Mouse (Mus musculus): Measurements from ENCODE around the gene Cxcr4. TPM values are rescaled to one million over a fixed set of nuclear protein-coding genes. Genes with fewer than 3 reads are reported as not detected.

Cxcr4 gene
- polyA plus RNA-seq, 1 experiment from 2014 or later, result 23.3 TPM

GRCm38 (mm10) chr1:128549442-128549841 lies 42.7 kb downstream of the Cxcr4 start:
- no peak for DNase-seq (ENCODE audit: low spot score)
- Histone ChIP-seq H3K27ac (ENCODE audit: low read depth, low read length) (no peak overlapping the region), H3K9me3 (ENCODE audit: control insufficient read depth, low read length) (no peaks in the 10 kb centered on the region), H3K4me3 (ENCODE audit: low read depth, low read length) (no peak overlapping the region), H3K36me3 (ENCODE audit: control insufficient read depth, insufficient read depth, low read length) (no peaks in the 10 kb centered on the region), H3K4me1 (replicated peaks; ENCODE audit: control insufficient read depth, insufficient read depth, low read length) (no peaks in the 10 kb centered on the region), H3K27me3 (ENCODE audit: control insufficient read depth, insufficient read depth, low read length) (no peaks in the 10 kb centered on the region), H3K9ac (ENCODE audit: low read depth, low read length) (no peak overlapping the region), H3K4me2 (replicated peaks; ENCODE audit: low read depth, low read length) (no peak overlapping the region)
- ATAC-seq (ENCODE audit: low FRiP score), result no peak
- 70% methylated on average over 5 of the region's 5 CpGs for WGBS

GRCm38 (mm10) chr1:128549007-128549406 lies 43.1 kb downstream of the Cxcr4 start:
- ATAC-seq (ENCODE audit: low FRiP score), result no peak
- no peak for DNase-seq (ENCODE audit: low spot score)
- 68% methylated on average over 3 of the region's 3 CpGs for WGBS

GRCm38 (mm10) chr1:128548220-128548998 lies 43.7 kb downstream of the Cxcr4 start:
- Histone ChIP-seq H3K36me3 (ENCODE audit: control insufficient read depth, insufficient read depth, low read length) (no peaks in the 10 kb centered on the region), H3K4me1 (replicated peaks; ENCODE audit: control insufficient read depth, insufficient read depth, low read length) (no peaks in the 10 kb centered on the region), H3K4me3 (ENCODE audit: low read depth, low read length) (no peak overlapping the region), H3K9me3 (ENCODE audit: control insufficient read depth, low read length) (no peaks in the 10 kb centered on the region), H3K27me3 (ENCODE audit: control insufficient read depth, insufficient read depth, low read length) (no peaks in the 10 kb centered on the region), H3K4me2 (replicated peaks; ENCODE audit: low read depth, low read length) (no peak overlapping the region), H3K27ac (ENCODE audit: low read depth, low read length) (no peak overlapping the region), H3K9ac (ENCODE audit: low read depth, low read length) (no peak overlapping the region)
- DNase-seq (ENCODE audit: low spot score) (no peak), ATAC-seq (ENCODE audit: low FRiP score) (no peak)
- 92% methylated on average over 5 of the region's 5 CpGs for WGBS

More at GRCm38 (mm10) chr1:128549007-128549406, 43.1 kb downstream of the Cxcr4 start:
- no peaks in the 10 kb centered on the region for H3K4me1 ChIP-seq (replicated peaks; ENCODE audit: control insufficient read depth, insufficient read depth, low read length)
- no peak overlapping the region for H3K4me3 ChIP-seq (ENCODE audit: low read depth, low read length)
- no peaks in the 10 kb centered on the region for H3K36me3 ChIP-seq (ENCODE audit: control insufficient read depth, insufficient read depth, low read length)
- no peak overlapping the region for H3K4me2 ChIP-seq (replicated peaks; ENCODE audit: low read depth, low read length)
- H3K9ac ChIP-seq (ENCODE audit: low read depth, low read length), result no peak overlapping the region
- H3K27me3 ChIP-seq (ENCODE audit: control insufficient read depth, insufficient read depth, low read length), result no peaks in the 10 kb centered on the region
- no peaks in the 10 kb centered on the region for H3K9me3 ChIP-seq (ENCODE audit: control insufficient read depth, low read length)
- H3K27ac ChIP-seq (ENCODE audit: low read depth, low read length), result no peak overlapping the region

GRCm38 (mm10) chr1:128545672-128546071 lies 46.4 kb downstream of the Cxcr4 start:
- H3K4me3 ChIP-seq (ENCODE audit: low read depth, low read length), result no peak overlapping the region
- H3K9me3 ChIP-seq (ENCODE audit: control insufficient read depth, low read length), result no peaks in the 10 kb centered on the region
- H3K4me2 ChIP-seq (replicated peaks; ENCODE audit: low read depth, low read length), result no peak overlapping the region
- no peaks in the 10 kb centered on the region for H3K4me1 ChIP-seq (replicated peaks; ENCODE audit: control insufficient read depth, insufficient read depth, low read length)
- H3K27me3 ChIP-seq (ENCODE audit: control insufficient read depth, insufficient read depth, low read length), result no peaks in the 10 kb centered on the region
- H3K36me3 ChIP-seq (ENCODE audit: control insufficient read depth, insufficient read depth, low read length), result no peaks in the 10 kb centered on the region
- no peak for DNase-seq (ENCODE audit: low spot score)
- no peak overlapping the region for H3K27ac ChIP-seq (ENCODE audit: low read depth, low read length)
- WGBS, result 63% methylated on average over 6 of the region's 6 CpGs
- no peak overlapping the region for H3K9ac ChIP-seq (ENCODE audit: low read depth, low read length)
- no peak for ATAC-seq (ENCODE audit: low FRiP score)

GRCm38 (mm10) chr1:128543137-128543536 lies 49.0 kb downstream of the Cxcr4 start:
- H3K4me1 ChIP-seq (replicated peaks; ENCODE audit: control insufficient read depth, insufficient read depth, low read length), result no peaks in the 10 kb centered on the region
- 83% methylated on average over 2 of the region's 2 CpGs for WGBS
- no peaks in the 10 kb centered on the region for H3K9me3 ChIP-seq (ENCODE audit: control insufficient read depth, low read length)
- ATAC-seq (ENCODE audit: low FRiP score) (no peak), DNase-seq (ENCODE audit: low spot score) (no peak)
- H3K4me3 ChIP-seq (ENCODE audit: low read depth, low read length), result no peak overlapping the region
- no peak overlapping the region for H3K4me2 ChIP-seq (replicated peaks; ENCODE audit: low read depth, low read length)
- H3K27ac ChIP-seq (ENCODE audit: low read depth, low read length), result no peak overlapping the region
- H3K27me3 ChIP-seq (ENCODE audit: control insufficient read depth, insufficient read depth, low read length), result no peaks in the 10 kb centered on the region
- H3K36me3 ChIP-seq (ENCODE audit: control insufficient read depth, insufficient read depth, low read length), result no peaks in the 10 kb centered on the region
- no peak overlapping the region for H3K9ac ChIP-seq (ENCODE audit: low read depth, low read length)

GRCm38 (mm10) chr1:128542555-128542954 lies 49.5 kb downstream of the Cxcr4 start:
- no peak overlapping the region for H3K4me2 ChIP-seq (replicated peaks; ENCODE audit: low read depth, low read length)
- no peaks in the 10 kb centered on the region for H3K27me3 ChIP-seq (ENCODE audit: control insufficient read depth, insufficient read depth, low read length)
- ATAC-seq (ENCODE audit: low FRiP score), result no peak
- WGBS, result 63% methylated on average over 3 of the region's 3 CpGs
- H3K9ac ChIP-seq (ENCODE audit: low read depth, low read length), result no peak overlapping the region
- no peak overlapping the region for H3K27ac ChIP-seq (ENCODE audit: low read depth, low read length)
- no peak for DNase-seq (ENCODE audit: low spot score)
- H3K4me3 ChIP-seq (ENCODE audit: low read depth, low read length), result no peak overlapping the region
- no peaks in the 10 kb centered on the region for H3K4me1 ChIP-seq (replicated peaks; ENCODE audit: control insufficient read depth, insufficient read depth, low read length)
- no peaks in the 10 kb centered on the region for H3K36me3 ChIP-seq (ENCODE audit: control insufficient read depth, insufficient read depth, low read length)
- no peaks in the 10 kb centered on the region for H3K9me3 ChIP-seq (ENCODE audit: control insufficient read depth, low read length)

- H3K27me3 ChIP-seq (ENCODE audit: control insufficient read depth, insufficient read depth, low read length), result no peaks in the 10 kb centered on the region
- no peak overlapping the region for H3K4me3 ChIP-seq (ENCODE audit: low read depth, low read length)
- DNase-seq (ENCODE audit: low spot score) (no peak), ATAC-seq (ENCODE audit: low FRiP score) (no peak)
- no peaks in the 10 kb centered on the region for H3K9me3 ChIP-seq (ENCODE audit: control insufficient read depth, low read length)
- no peaks in the 10 kb centered on the region for H3K4me1 ChIP-seq (replicated peaks; ENCODE audit: control insufficient read depth, insufficient read depth, low read length)
- H3K27ac ChIP-seq (ENCODE audit: low read depth, low read length), result no peak overlapping the region
- H3K36me3 ChIP-seq (ENCODE audit: control insufficient read depth, insufficient read depth, low read length), result no peaks in the 10 kb centered on the region
- no peak overlapping the region for H3K9ac ChIP-seq (ENCODE audit: low read depth, low read length)
- H3K4me2 ChIP-seq (replicated peaks; ENCODE audit: low read depth, low read length), result no peak overlapping the region
- WGBS, result 80% methylated on average over 2 of the region's 2 CpGs
Observed at GRCm38 (mm10) chr1:128540213-128540612, 51.9 kb downstream of the Cxcr4 start.

GRCm38 (mm10) chr1:128539555-128539954 lies 52.5 kb downstream of the Cxcr4 start:
- Histone ChIP-seq H3K27ac (ENCODE audit: low read depth, low read length) (no peak overlapping the region), H3K36me3 (ENCODE audit: control insufficient read depth, insufficient read depth, low read length) (no peaks in the 10 kb centered on the region), H3K9ac (ENCODE audit: low read depth, low read length) (0 out of 2 replicates have a peak overlapping the region, but pooled peaks have one; percentile 16), H3K4me3 (ENCODE audit: low read depth, low read length) (no peak overlapping the region), H3K4me2 (replicated peaks; ENCODE audit: low read depth, low read length) (no peak overlapping the region), H3K4me1 (replicated peaks; ENCODE audit: control insufficient read depth, insufficient read depth, low read length) (no peaks in the 10 kb centered on the region), H3K9me3 (ENCODE audit: control insufficient read depth, low read length) (no peaks in the 10 kb centered on the region), H3K27me3 (ENCODE audit: control insufficient read depth, insufficient read depth, low read length) (no peaks in the 10 kb centered on the region)
- WGBS, result 73% methylated on average over 10 of the region's 10 CpGs
- DNase-seq (ENCODE audit: low spot score), result no peak
- no peak for ATAC-seq (ENCODE audit: low FRiP score)

Measured in hindbrain, embryonic 11.5 days (tissue).